ENCODE assay signal across 15 mouse cellular contexts in genomic region chr12:28780180-28780579, GRCm38 (mm10).
"Had no signal": no experiment of that assay in that cellular context is flagged by ENCODE, and none has a peak within 500 bp of the region (broad histone marks: within the 10 kb centered on the region; RNA-seq: fewer than 3 reads in every experiment).

No protein-coding gene starts in this region.

- DNase-seq: kidney, adult 8-10 months; kidney, postnatal 25 days; liver, embryonic 13.5 days; liver, postnatal 0 days; lung, postnatal 14 days; right cerebral cortex, postnatal 14 days; thymus, adult 18-20 months; thymus, postnatal 14 days had no signal

- ATAC-seq: inflammation-experienced regulatory T-cells, adult 6 months; intestine, postnatal 0 days; liver, postnatal 0 days; midbrain, embryonic 15.5 days had no signal

- H3K27ac ChIP-seq: limb, embryonic 15.5 days; liver, embryonic 13.5 days; lung, embryonic 15.5 days; macrophage; midbrain, embryonic 15.5 days had no signal

- H3K4me3 ChIP-seq: limb, embryonic 15.5 days; liver, embryonic 13.5 days; lung, embryonic 15.5 days; megakaryocyte, embryonic 14.5 days; midbrain, embryonic 15.5 days had no signal

- H3K9ac ChIP-seq: limb, embryonic 15.5 days; liver, embryonic 13.5 days; liver, postnatal 0 days; lung, embryonic 15.5 days; midbrain, embryonic 15.5 days had no signal

- H3K9me3 ChIP-seq: limb, embryonic 15.5 days; liver, embryonic 13.5 days; lung, embryonic 15.5 days; megakaryocyte, embryonic 14.5 days; midbrain, embryonic 15.5 days had no signal

- H3K4me2 ChIP-seq: limb, embryonic 15.5 days; liver, embryonic 13.5 days; lung, embryonic 15.5 days; midbrain, embryonic 15.5 days had no signal

- H3K27me3 ChIP-seq: limb, embryonic 15.5 days; liver, embryonic 13.5 days; lung, embryonic 15.5 days; megakaryocyte, embryonic 14.5 days; midbrain, embryonic 15.5 days had no signal

- H3K4me1 ChIP-seq: lung, embryonic 15.5 days had no signal

- H3K36me3 ChIP-seq: limb, embryonic 15.5 days; liver, embryonic 13.5 days; lung, embryonic 15.5 days; midbrain, embryonic 15.5 days had no signal
